Mouse (Mus musculus) heart, postnatal 0 days (tissue): ENCODE results near the gene Midn. TPM values are rescaled to one million over a fixed set of nuclear protein-coding genes. Genes with fewer than 3 reads are reported as not detected.
A peak's percentile ranks its signal among the peaks of the same experiment; 100 is the strongest.

Experiments
- ATAC-seq: fragments of 200-750 bp; cut with Nextera tagmentation; 2 replicates; pipeline ENCODE4 v1.8.0; 2017; ENCODE audit warnings: low read depth, moderate number of reproducible peaks, moderate library complexity; ENCODE audit not compliant: insufficient read depth
- DNase-seq: peaks from one replicate; pipeline ENCODE4 v3.0.0-alpha.2; 2016; ENCODE audit warnings: low spot score
- H3K27ac ChIP-seq: fragments of 300-500 bp; sonication (generic); 2 replicates; pipeline ENCODE4 v1.5.1; 2014; ENCODE audit warnings: low read depth, mild to moderate bottlenecking
- H3K27me3 ChIP-seq: fragments of 300-500 bp; sonication (generic); 2 replicates; pipeline ENCODE4 v1.6.1; 2014; ENCODE audit warnings: low read length, mixed read lengths; ENCODE audit not compliant: control insufficient read depth, insufficient read depth
- H3K36me3 ChIP-seq: fragments of 300-500 bp; sonication (generic); replicated peaks from 2 replicates; pipeline ENCODE4 v1.6.1; 2014; ENCODE audit warnings: low read length, mixed read lengths; ENCODE audit not compliant: control insufficient read depth, insufficient read depth
- H3K4me1 ChIP-seq: fragments of 300-500 bp; sonication (generic); 2 replicates; pipeline ENCODE4 v1.6.1; 2014; ENCODE audit warnings: antibody characterized with exemption; ENCODE audit not compliant: control insufficient read depth, insufficient read depth
- H3K4me2 ChIP-seq: fragments of 300-500 bp; sonication (generic); 2 replicates; pipeline ENCODE4 v1.6.1; 2014; ENCODE audit warnings: low read depth, mild to moderate bottlenecking, low read length, moderate library complexity
- H3K4me3 ChIP-seq: fragments of 300-500 bp; sonication (generic); 2 replicates; pipeline ENCODE4 v1.5.1; 2014; ENCODE audit warnings: low read depth, low read length
- H3K9ac ChIP-seq: fragments of 300-500 bp; sonication (generic); replicated peaks from 2 replicates; pipeline ENCODE4 v1.6.1; 2014; ENCODE audit warnings: low read depth, low read length, mixed read lengths
- H3K9me3 ChIP-seq: fragments of 300-500 bp; sonication (generic); replicated peaks from 2 replicates; pipeline ENCODE4 v1.6.1; 2016; ENCODE audit warnings: low read length; ENCODE audit not compliant: control insufficient read depth
- CTCF ChIP-seq: IDR thresholded peaks from 2 replicates; pipeline ENCODE4 v1.5.1; 2016; ENCODE audit warnings: antibody characterized with exemption, control low read depth, low read depth
- EP300 ChIP-seq: IDR thresholded peaks from 2 replicates; pipeline ENCODE4 v1.6.1; 2016; ENCODE audit warnings: antibody characterized with exemption, low read depth
- WGBS: fragments of 180-500 bp; shearing (Covaris S2); extraction: QIAGEN DNeasy Blood & Tissue Kit; methylation state at CpG from one replicate; pipeline ENCODE4 v1.1.7; 2014; 5-methylcytosine and 5-hydroxymethylcytosine counted together
- polyA plus RNA-seq: library from polyadenylated mRNA; unstranded; fragments of >200 nt; fragmentation: Nextera tagmentation; extraction: Ambion mirVana; gene quantifications from 2 replicates; pipeline ENCODE4 v1.2.1, GENCODE M21; 2015
- total RNA-seq: library from RNA; depleted of rRNA; stranded (reverse); fragments of >200 nt; gene quantifications from 2 replicates; pipeline ENCODE4 v1.2.3, GENCODE M21; 2014; ENCODE audit warnings: low replicate concordance

Midn gene
- total and polyA plus RNA-seq, 2 experiments from 2014 or later = 15.8 to 100 TPM

GRCm38 (mm10) chr10:80161522-80162242, 13.6 kb downstream of the Midn start:
- Histone ChIP-seq H3K4me1 (peaks cover 65% of the 10 kb centered on the region), H3K4me2 (peak overlapping the region; percentile 65), H3K27me3 (no peaks in the 10 kb centered on the region), H3K9ac (peak overlapping the region; percentile 60; the same call in 1 of the 2 replicates), H3K36me3 (peaks cover 11% of the 10 kb centered on the region), H3K9me3 (no peaks in the 10 kb centered on the region), H3K27ac (peak overlapping the region; percentile 95), H3K4me3 (peak overlapping the region; percentile 37)
- peak; percentile 52 for DNase-seq
- no peak for ATAC-seq
- WGBS = 15% methylated on average over 6 of the region's 7 CpGs
- TF ChIP-seq CTCF (no peak), EP300 (no peak)

- DNase-seq (no peak), ATAC-seq (no peak)
- Histone ChIP-seq H3K4me1 (peaks cover 67% of the 10 kb centered on the region), H3K9ac (no peak overlapping the region), H3K27me3 (no peaks in the 10 kb centered on the region), H3K4me2 (no peak overlapping the region), H3K9me3 (no peaks in the 10 kb centered on the region), H3K4me3 (no peak overlapping the region), H3K36me3 (peaks cover 6% of the 10 kb centered on the region), H3K27ac (peak overlapping the region; percentile 95)
- TF ChIP-seq CTCF = no peak
- TF ChIP-seq EP300 = no peak
- 87% methylated on average over 3 of the region's 3 CpGs for WGBS
Measured at GRCm38 (mm10) chr10:80162243-80162608, 14.2 kb downstream of the Midn start.

GRCm38 (mm10) chr10:80162716-80163299, 14.7 kb downstream of the Midn start:
- H3K27ac ChIP-seq = peak overlapping the region; percentile 76; the same call in 1 of the 2 replicates
- no peak for ATAC-seq
- H3K4me1 ChIP-seq = peaks cover 63% of the 10 kb centered on the region
- H3K4me2 ChIP-seq = no peak overlapping the region
- H3K36me3 ChIP-seq = 0 out of 2 replicates have a peak, but pooled peaks cover under 1% of the 10 kb centered on the region
- no peak for DNase-seq
- no peaks in the 10 kb centered on the region for H3K27me3 ChIP-seq
- no peak overlapping the region for H3K9ac ChIP-seq
- H3K9me3 ChIP-seq = no peaks in the 10 kb centered on the region
- 77% methylated on average over 6 of the region's 6 CpGs for WGBS
- no peak overlapping the region for H3K4me3 ChIP-seq
- no peak for TF ChIP-seq CTCF
- TF ChIP-seq EP300 = no peak

- H3K27ac ChIP-seq = peak overlapping the region; percentile 76
- no peaks in the 10 kb centered on the region for H3K9me3 ChIP-seq
- no peak overlapping the region for H3K9ac ChIP-seq
- no peak for ATAC-seq
- H3K36me3 ChIP-seq = no peaks in the 10 kb centered on the region
- TF ChIP-seq EP300 = no peak
- no peak for TF ChIP-seq CTCF
- no peak overlapping the region for H3K4me2 ChIP-seq
- H3K27me3 ChIP-seq = no peaks in the 10 kb centered on the region
- no peak overlapping the region for H3K4me3 ChIP-seq
- 41% methylated on average over 8 of the region's 8 CpGs for WGBS
- peaks cover 64% of the 10 kb centered on the region for H3K4me1 ChIP-seq
- DNase-seq = peak; percentile 67
Measured at GRCm38 (mm10) chr10:80163721-80164120, 15.6 kb downstream of the Midn start.

GRCm38 (mm10) chr10:80164161-80164997, 16.3 kb downstream of the Midn start:
- H3K9me3 ChIP-seq = no peaks in the 10 kb centered on the region
- peak overlapping the region; percentile 45 for H3K4me3 ChIP-seq
- H3K27ac ChIP-seq = peak overlapping the region; percentile 76
- TF ChIP-seq EP300 (no peak), CTCF (no peak)
- H3K9ac ChIP-seq = peak overlapping the region; percentile 56
- ATAC-seq (no peak), DNase-seq (no peak)
- WGBS = 9% methylated on average over 38 of the region's 44 CpGs
- no peaks in the 10 kb centered on the region for H3K36me3 ChIP-seq
- no peaks in the 10 kb centered on the region for H3K27me3 ChIP-seq
- peak overlapping the region; percentile 87 for H3K4me2 ChIP-seq
- peaks cover 60% of the 10 kb centered on the region for H3K4me1 ChIP-seq
